Mouse (Mus musculus): ENCODE results near the gene Art3.

DNA sequence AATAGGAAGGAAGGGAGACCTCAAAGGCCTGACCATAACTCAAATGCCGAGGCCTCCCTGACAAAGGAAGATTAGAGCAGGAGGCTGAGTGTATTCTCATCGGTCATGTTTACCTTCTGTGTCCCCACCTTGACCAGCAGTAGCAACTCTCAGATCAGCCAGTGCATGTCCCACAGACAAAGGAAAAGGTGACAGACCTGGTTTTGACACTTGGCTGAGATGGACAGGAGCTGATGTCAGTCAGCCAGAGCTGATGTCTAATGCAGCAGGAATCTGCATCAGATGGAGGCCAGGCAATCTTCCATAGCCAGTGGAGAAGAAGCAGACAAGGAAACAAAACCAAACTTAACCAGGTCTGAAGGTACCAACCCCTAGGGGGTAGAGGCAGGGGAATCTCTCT, 41.0 kb downstream of the Art3 start:
- no peak for TF ChIP-seq POLR2A (IDR thresholded peaks at IDR 0.05; ENCODE audit: borderline replicate concordance, extremely low read depth, low read depth, low read length)
- no peak for TF ChIP-seq CTCF (IDR thresholded peaks at IDR 0.05; ENCODE audit: insufficient read depth, low read length)
